Mouse (Mus musculus) ovary, postnatal 10 days (tissue): Measurements from ENCODE around the gene Igtp.
"Not testable (repeated sequence)": the region's sequence is repeated elsewhere in the genome, so short reads cannot be mapped to it uniquely, and the experiment has no call there.

Experiments used
- DNase-seq: peaks from one replicate; pipeline ENCODE4 v3.0.0; 2022; ENCODE audit warnings: low spot score

Igtp gene

GRCm38 (mm10) chr11:58199229-58200037, at the start of gene Igtp, which contains the start of gene Irgm2:
Gene Igtp, plus strand, starts transcription at chr11:58199556.
Gene Irgm2, plus strand, starts transcription at chr11:58199618.
- DNase-seq: peak; percentile 53

- DNase-seq: no peak
Measured at GRCm38 (mm10) chr11:58155458-58155857, 43.9 kb upstream of the Igtp start.

- DNase-seq: no peak
Measured at GRCm38 (mm10) chr11:58156871-58157270, 42.5 kb upstream of the Igtp start.

- DNase-seq: no peak
Measured at GRCm38 (mm10) chr11:58165072-58165471, 34.3 kb upstream of the Igtp start.

- no peak for DNase-seq
Measured at GRCm38 (mm10) chr11:58167822-58168166, 31.6 kb upstream of the Igtp start.

- peak; percentile 72 for DNase-seq
Measured at GRCm38 (mm10) chr11:58168167-58168915, 31.0 kb upstream of the Igtp start, which contains the start of gene Gemin5. Gene Gemin5, minus strand, starts transcription at chr11:58168539.

GRCm38 (mm10) chr11:58169666-58170065, 29.7 kb upstream of the Igtp start:
- no peak for DNase-seq

- DNase-seq: peak; percentile 91
Measured at GRCm38 (mm10) chr11:58171459-58172091, 27.8 kb upstream of the Igtp start, which contains the start of gene Mrpl22. Gene Mrpl22, plus strand, starts transcription at chr11:58171661.

- peak; percentile 21 for DNase-seq
Measured at GRCm38 (mm10) chr11:58179563-58179962, 19.8 kb upstream of the Igtp start.

- not testable (repeated sequence) for DNase-seq
Measured at GRCm38 (mm10) chr11:58179986-58180385, 19.4 kb upstream of the Igtp start.

- DNase-seq: no peak
Measured at GRCm38 (mm10) chr11:58180756-58181155, 18.6 kb upstream of the Igtp start.

GRCm38 (mm10) chr11:58183579-58183978, 15.8 kb upstream of the Igtp start:
- no peak for DNase-seq

- no peak for DNase-seq
Measured at GRCm38 (mm10) chr11:58189675-58190074, 9.7 kb upstream of the Igtp start.

- DNase-seq: no peak
Measured at GRCm38 (mm10) chr11:58193326-58193725, 6.0 kb upstream of the Igtp start.

- DNase-seq: no peak
Measured at GRCm38 (mm10) chr11:58193860-58194520, 5.4 kb upstream of the Igtp start.

- no peak for DNase-seq
Measured at GRCm38 (mm10) chr11:58198663-58199062, 693 bp upstream of the Igtp start.

- no peak for DNase-seq
Measured at GRCm38 (mm10) chr11:58200226-58200625, 870 bp downstream of the Igtp start.

GRCm38 (mm10) chr11:58201052-58201451, 1.7 kb downstream of the Igtp start:
- DNase-seq: no peak

GRCm38 (mm10) chr11:58210321-58210886, 11.0 kb downstream of the Igtp start:
- DNase-seq: no peak

- no peak for DNase-seq
Measured at GRCm38 (mm10) chr11:58211062-58211681, 11.8 kb downstream of the Igtp start.

- DNase-seq: no peak
Measured at GRCm38 (mm10) chr11:58211682-58212067, 12.3 kb downstream of the Igtp start.
